Mouse (Mus musculus): ENCODE data around the gene Il33.

Il33 gene

GRCm38 (mm10) chr19:30000406-30001365, 75.8 kb downstream of the Il33 start:
- DNase-seq = no peak

- DNase-seq = no peak
Observed at GRCm38 (mm10) chr19:30001550-30001949, 76.6 kb downstream of the Il33 start.

GRCm38 (mm10) chr19:30003621-30004020, 78.7 kb downstream of the Il33 start, which contains the start of gene Trpd52l3:
Trpd52l3 (plus strand) TSS chr19:30003790.
- no peak for DNase-seq

DNA sequence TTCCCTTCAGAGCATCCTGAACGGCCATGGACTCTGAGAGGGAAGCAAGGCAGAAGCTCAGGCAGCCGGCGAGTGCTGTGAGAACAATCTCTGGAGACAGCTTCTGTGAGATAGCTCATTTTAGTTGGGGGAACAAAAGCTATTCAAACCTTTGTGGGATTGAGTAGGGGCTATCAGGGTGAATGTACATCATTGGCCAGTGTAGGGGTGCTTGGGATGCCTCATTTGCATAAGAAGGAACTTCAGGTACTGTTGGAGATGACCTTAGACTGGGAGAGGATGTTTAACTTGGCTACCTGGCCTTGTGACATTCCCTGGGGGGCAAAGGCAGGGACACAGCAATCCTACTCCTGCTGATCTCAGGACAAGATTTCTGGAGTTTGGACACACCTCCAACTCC, 81.5 kb downstream of the Il33 start:
- DNase-seq = no peak
